Mouse (Mus musculus) neutrophil, adult 65 days (primary cell): Measurements from ENCODE around the gene Armh2. TPM values are rescaled to one million over a fixed set of nuclear protein-coding genes. Genes with fewer than 3 reads are reported as not detected.

Source experiments
- total RNA-seq: library from RNA; stranded (reverse); gene quantifications from 2 replicates; pipeline ENCODE4 v1.2.4, GENCODE M21; 2023

Gene Armh2
- total RNA-seq: not detected in 2 replicates

GRCm38 (mm10) chr13:24741028-24741427 lies at the start of gene Armh2:
Gene Armh2 (plus strand): TSS chr13:24741232.

GRCm38 (mm10) chr13:24761403-24762227 lies 20.6 kb downstream of the Armh2 start, which contains the start of gene Gmnn:
Gene Gmnn (minus strand): TSS chr13:24761923.

Other genes with a start within 250 kb of the Armh2 start
- 347 and 480 TPM in 2 replicates for gene Ripor2, start 159.0 kb upstream of the Armh2 start, total RNA-seq
- 40.1 and 47.0 TPM in 2 replicates for gene Gmnn, start 20.7 kb downstream of the Armh2 start, total RNA-seq
- 155 and 197 TPM in 2 replicates for gene BC005537, start 60.4 kb downstream of the Armh2 start, total RNA-seq
- gene Acot13, start 90.3 kb downstream of the Armh2 start, total RNA-seq: 4.2 and 5.7 TPM in 2 replicates
- gene Tdp2, start 90.4 kb downstream of the Armh2 start, total RNA-seq: 24.7 and 27.6 TPM in 2 replicates
- 0.13 TPM in 1 of 2 replicates, not detected in the other for gene D130043K22Rik, start 103.9 kb downstream of the Armh2 start, total RNA-seq
- 0.59 and 0.66 TPM in 2 replicates for gene Aldh5a1, start 196.4 kb downstream of the Armh2 start, total RNA-seq
- 0.64 and 0.79 TPM in 2 replicates for gene Gpld1, start 201.9 kb downstream of the Armh2 start, total RNA-seq